9 mouse cellular contexts compared by ENCODE assay signal in genomic region chr1:133417539-133417938, GRCm38 (mm10). TPM values are rescaled to one million over a fixed set of nuclear protein-coding genes. Genes with fewer than 3 reads are reported as not detected.
A peak's percentile ranks its signal among the peaks of the same experiment; 100 is the strongest.
DNase-seq lines count a peak whose midpoint lies in the region; ATAC-seq and TF ChIP-seq lines count a peak whose summit lies in the region.
"Had no signal": no experiment of that assay in that cellular context is flagged by ENCODE, and none has a peak within 500 bp of the region (broad histone marks: within the 10 kb centered on the region; RNA-seq: fewer than 3 reads in every experiment).

No protein-coding gene starts in this region.

- H3K9me3 ChIP-seq in midbrain, embryonic 12.5 days: no peaks in the 10 kb centered on the region
- no peaks in the 10 kb centered on the region for H3K9me3 ChIP-seq in midbrain, embryonic 11.5 days (ENCODE audit: control insufficient read depth, low read length)
- no peaks in the 10 kb centered on the region for H3K9me3 ChIP-seq in limb, embryonic 10.5 days (replicated peaks)
- no peaks in the 10 kb centered on the region for H3K9me3 ChIP-seq in stomach, embryonic 15.5 days

- H3K27me3 ChIP-seq in midbrain, embryonic 12.5 days: no peaks in the 10 kb centered on the region; the same call in none of the 2 replicates
- H3K27me3 ChIP-seq in midbrain, embryonic 11.5 days (ENCODE audit: control insufficient read depth, insufficient read depth, low read length): no peaks in the 10 kb centered on the region
- H3K27me3 ChIP-seq in limb, embryonic 10.5 days (ENCODE audit: low read depth, poor library complexity, severe bottlenecking): no peaks in the 10 kb centered on the region
- no peaks in the 10 kb centered on the region for H3K27me3 ChIP-seq in stomach, embryonic 15.5 days (replicated peaks)

- no peak for TF ChIP-seq CTCF in gastrocnemius, adult 2 months (IDR thresholded peaks at IDR 0.05)

- peak overlapping the region; percentile 73 for H3K4me3 ChIP-seq in gastrocnemius, adult 2 months
- no peak overlapping the region for H3K4me3 ChIP-seq in midbrain, embryonic 12.5 days
- H3K4me3 ChIP-seq in midbrain, embryonic 11.5 days (ENCODE audit: low read depth, low read length): no peak overlapping the region
- H3K4me3 ChIP-seq in limb, embryonic 10.5 days: peak overlapping the region; percentile 45; the same call in 1 of the 2 replicates
- peak overlapping the region; percentile 45; the same call in 1 of the 2 replicates for H3K4me3 ChIP-seq in stomach, embryonic 15.5 days (replicated peaks)

- no peaks in the 10 kb centered on the region for H3K36me3 ChIP-seq in midbrain, embryonic 12.5 days
- no peaks in the 10 kb centered on the region for H3K36me3 ChIP-seq in midbrain, embryonic 11.5 days (ENCODE audit: control insufficient read depth, insufficient read depth, low read length)
- H3K36me3 ChIP-seq in limb, embryonic 10.5 days: no peaks in the 10 kb centered on the region
- no peaks in the 10 kb centered on the region for H3K36me3 ChIP-seq in stomach, embryonic 15.5 days

- DNase-seq in gastrocnemius, adult 2 months: peak; percentile 19
- no peak for DNase-seq in gastrocnemius, postnatal 10 days
- DNase-seq in midbrain, embryonic 11.5 days (ENCODE audit: low spot score, missing footprints): no peak
- DNase-seq in limb, embryonic 10.5 days (ENCODE audit: low spot score): peak; percentile 31
- no peak for DNase-seq in gastrocnemius, postnatal 14 days
- DNase-seq in gastrocnemius, postnatal 36 days: no peak

- H3K27ac ChIP-seq in gastrocnemius, adult 2 months: peak overlapping the region; percentile 91
- H3K27ac ChIP-seq in midbrain, embryonic 12.5 days (replicated peaks): no peak overlapping the region
- no peak overlapping the region for H3K27ac ChIP-seq in midbrain, embryonic 11.5 days (ENCODE audit: low read depth, low read length)
- H3K27ac ChIP-seq in limb, embryonic 10.5 days: peak overlapping the region; percentile 84
- H3K27ac ChIP-seq in stomach, embryonic 15.5 days: peak overlapping the region; percentile 87

- ATAC-seq in midbrain, embryonic 12.5 days (ENCODE audit: low FRiP score, low read depth): no peak
- no peak for ATAC-seq in midbrain, embryonic 11.5 days (ENCODE audit: low FRiP score)
- ATAC-seq in stomach, embryonic 15.5 days (ENCODE audit: insufficient read depth, low FRiP score, low read depth): no peak; the same call in 1 of the 2 replicates

- H3K4me2 ChIP-seq in midbrain, embryonic 12.5 days (replicated peaks): peak overlapping the region; percentile 52; the same call in 1 of the 2 replicates
- no peak overlapping the region; the same call in 1 of the 2 replicates for H3K4me2 ChIP-seq in midbrain, embryonic 11.5 days
- H3K4me2 ChIP-seq in stomach, embryonic 15.5 days: peak overlapping the region; percentile 73

- H3K4me1 ChIP-seq in midbrain, embryonic 12.5 days: peaks cover 69% of the 10 kb centered on the region
- H3K4me1 ChIP-seq in midbrain, embryonic 11.5 days (ENCODE audit: control insufficient read depth, insufficient read depth, low read length): peaks cover 58% of the 10 kb centered on the region
- peaks cover 92% of the 10 kb centered on the region for H3K4me1 ChIP-seq in limb, embryonic 10.5 days
- peaks cover 71% of the 10 kb centered on the region for H3K4me1 ChIP-seq in stomach, embryonic 15.5 days

- peak overlapping the region; percentile 56; the same call in 1 of the 2 replicates for H3K9ac ChIP-seq in midbrain, embryonic 12.5 days (replicated peaks)
- no peak overlapping the region; the same call in 1 of the 2 replicates for H3K9ac ChIP-seq in midbrain, embryonic 11.5 days (ENCODE audit: low read length)
- H3K9ac ChIP-seq in stomach, embryonic 15.5 days: no peak overlapping the region

- intact Hi-C loops in gastrocnemius, adult 2 months (cut with DNase I): no loop called here
- intact Hi-C loops in gastrocnemius, postnatal 14 days (cut with DNase I; ENCODE audit: low total_unique reads): no loop called here
- intact Hi-C loops in gastrocnemius, postnatal 36 days (cut with DNase I): no loop called here

- WGBS in midbrain, embryonic 12.5 days: 74% methylated on average over 1 of the region's 1 CpGs
- WGBS in midbrain, embryonic 11.5 days: 85% methylated on average over 1 of the region's 1 CpGs
- WGBS in limb, embryonic 10.5 days: 82% methylated on average over 1 of the region's 1 CpGs
- 61% methylated on average over 1 of the region's 1 CpGs for WGBS in stomach, embryonic 15.5 days

RNA-seq across cellular contexts. Expression of gene Sox13, which starts 6.6 kb away (rescaled TPM):
- 10 to 100 TPM in 1 of 2 experiments, 1 to 10 TPM in 1; 8.9 to 12.4 TPM for total RNA-seq in gastrocnemius, adult 2 months (2021)
- total RNA-seq in gastrocnemius, postnatal 10 days (2021): 10 to 100 TPM; 10.1 to 15.9 TPM
- polyA plus RNA-seq in midbrain, embryonic 12.5 days (2016; fragmentation: Nextera tagmentation; extraction: Ambion mirVana): 31.0 and 33.6 TPM in 2 replicates
- 22.3 and 23.9 TPM in 2 replicates for polyA plus RNA-seq in midbrain, embryonic 11.5 days (2014; fragmentation: Nextera tagmentation; extraction: Ambion mirVana)
- polyA plus RNA-seq in limb, embryonic 10.5 days (2016; fragmentation: Nextera tagmentation; extraction: Ambion mirVana): 10.3 and 12.9 TPM in 2 replicates
- 6.8 and 7.9 TPM in 2 replicates for polyA plus RNA-seq in stomach, embryonic 15.5 days (2015; fragmentation: Nextera tagmentation; extraction: Ambion mirVana)
- total RNA-seq in gastrocnemius, postnatal 14 days (2021): 10 to 100 TPM in 1 of 2 experiments, 1 to 10 TPM in 1; 9.7 to 10.9 TPM
- 1 to 10 TPM; 6.7 to 9.6 TPM for total RNA-seq in gastrocnemius, postnatal 36 days (2021)
- total RNA-seq: monocyte, adult 5-6 weeks had no signal

RNA-seq across cellular contexts. Expression of gene Etnk2, which starts 54.2 kb away (rescaled TPM):
- under 1 TPM; 0.10 to 0.20 TPM for total RNA-seq in gastrocnemius, adult 2 months (2021)
- total RNA-seq in gastrocnemius, postnatal 10 days (2021): under 1 TPM; 0.19 to 0.47 TPM
- polyA plus RNA-seq in midbrain, embryonic 12.5 days (2016; fragmentation: Nextera tagmentation; extraction: Ambion mirVana): 3.8 and 3.9 TPM in 2 replicates
- polyA plus RNA-seq in midbrain, embryonic 11.5 days (2014; fragmentation: Nextera tagmentation; extraction: Ambion mirVana): 2.1 and 2.5 TPM in 2 replicates
- 1.7 and 2.0 TPM in 2 replicates for polyA plus RNA-seq in limb, embryonic 10.5 days (2016; fragmentation: Nextera tagmentation; extraction: Ambion mirVana)
- polyA plus RNA-seq in stomach, embryonic 15.5 days (2015; fragmentation: Nextera tagmentation; extraction: Ambion mirVana): 4.0 and 6.4 TPM in 2 replicates
- total RNA-seq in gastrocnemius, postnatal 14 days (2021): under 1 TPM; 0.13 to 0.23 TPM
- under 1 TPM in 1 of 2 experiments, not detected in 1; 0.18 TPM for total RNA-seq in gastrocnemius, postnatal 36 days (2021)
- total RNA-seq: monocyte, adult 5-6 weeks had no signal

Comparison
In these comparisons a context has a peak if more than half of its experiments do, and no peak if none do; other contexts are left out.
1. DNase-seq: peak in gastrocnemius, adult 2 months (single experiment) and limb, embryonic 10.5 days (single experiment); none in gastrocnemius, postnatal 10 days (single experiment), midbrain, embryonic 11.5 days (single experiment), gastrocnemius, postnatal 14 days (single experiment) and gastrocnemius, postnatal 36 days (0 of 2).
2. H3K27ac ChIP-seq: peak in gastrocnemius, adult 2 months (single experiment), limb, embryonic 10.5 days (single experiment) and stomach, embryonic 15.5 days (single experiment); none in midbrain, embryonic 12.5 days (single experiment) and midbrain, embryonic 11.5 days (single experiment).
3. H3K4me3 ChIP-seq: peak in gastrocnemius, adult 2 months (single experiment), limb, embryonic 10.5 days (single experiment) and stomach, embryonic 15.5 days (single experiment); none in midbrain, embryonic 12.5 days (single experiment) and midbrain, embryonic 11.5 days (single experiment).